Mouse (Mus musculus): ENCODE measurements around the gene Gtf2ird1.

GRCm38 (mm10) chr5:134311894-134312411, 144.6 kb downstream of the Gtf2ird1 start:
- TF ChIP-seq MAFK (IDR thresholded peaks at IDR 0.05; ENCODE audit: insufficient replicate concordance, low read length) = no peak
- TF ChIP-seq UBTF (IDR thresholded peaks at IDR 0.05; ENCODE audit: low read depth, low read length) = no peak
- TF ChIP-seq USF1 (IDR thresholded peaks at IDR 0.05; ENCODE audit: low read depth, low read length) = no peak

Measured in CH12.LX (cell line).